Mouse (Mus musculus) midbrain, embryonic 12.5 days (tissue): ENCODE results near the gene Creld2. TPM values are rescaled to one million over a fixed set of nuclear protein-coding genes. Genes with fewer than 3 reads are reported as not detected.

Experiments
- polyA plus RNA-seq: library from polyadenylated mRNA; unstranded; fragments of >200 nt; fragmentation: Nextera tagmentation; extraction: Ambion mirVana; gene quantifications from 2 replicates; pipeline ENCODE4 v1.2.1, GENCODE M21; 2016

Gene Creld2
- polyA plus RNA-seq, 1 experiment from 2014 or later = 58.8 TPM

Other genes with a start within 250 kb of the Creld2 start
- not detected in 2 replicates for gene Zdhhc25, start 219.3 kb upstream of the Creld2 start, polyA plus RNA-seq
- gene Brd1, start 85.4 kb upstream of the Creld2 start, polyA plus RNA-seq = 28.5 and 28.8 TPM in 2 replicates
- 42.1 and 44.3 TPM in 2 replicates for gene Zbed4, start 68.0 kb upstream of the Creld2 start, polyA plus RNA-seq
- 8.3 and 9.3 TPM in 2 replicates for gene Alg12, start 328 bp upstream of the Creld2 start, polyA plus RNA-seq
- gene Pim3, start 42.5 kb downstream of the Creld2 start, polyA plus RNA-seq = 41.4 and 49.3 TPM in 2 replicates
- gene Ttll8, start 134.8 kb downstream of the Creld2 start, polyA plus RNA-seq = not detected in 2 replicates
- gene Mlc1, start 159.4 kb downstream of the Creld2 start, polyA plus RNA-seq = 3.8 and 4.7 TPM in 2 replicates
- not detected in 2 replicates for gene Mov10l1, start 163.3 kb downstream of the Creld2 start, polyA plus RNA-seq
- gene Panx2, start 240.1 kb downstream of the Creld2 start, polyA plus RNA-seq = 1.6 and 2.1 TPM in 2 replicates